Mouse (Mus musculus): ENCODE results near the gene Gsto2. TPM values are rescaled to one million over a fixed set of nuclear protein-coding genes. Genes with fewer than 3 reads are reported as not detected.

Gsto2 gene
- polyA plus RNA-seq, 1 experiment, result 5.7 TPM

DNA sequence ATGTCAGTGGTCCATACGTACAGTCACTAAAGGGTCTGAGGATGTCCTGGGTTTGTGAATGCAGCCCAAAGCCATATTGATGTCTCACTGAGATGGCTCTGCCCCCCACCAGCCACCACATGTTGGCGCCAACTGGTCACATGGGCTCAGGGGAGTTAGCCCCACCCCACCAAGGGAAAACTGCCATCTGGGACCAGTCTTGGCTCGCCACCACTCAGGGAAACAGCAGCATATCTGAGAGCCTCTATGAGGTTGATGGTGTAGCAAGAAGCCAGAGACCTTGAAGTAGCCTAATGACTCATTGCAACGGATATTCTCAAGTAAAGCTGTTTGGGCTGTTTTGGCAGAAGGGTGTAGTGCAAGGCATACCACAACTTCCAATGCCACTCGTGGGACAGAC lies 41.3 kb upstream of the Gsto2 start:
- no peaks in the 10 kb centered on the region for H3K36me3 ChIP-seq (ENCODE audit: control insufficient read depth, insufficient read depth)
- H3K4me2 ChIP-seq (ENCODE audit: low read depth), result no peak overlapping the region
- no peaks in the 10 kb centered on the region for H3K79me2 ChIP-seq (ENCODE audit: control insufficient read depth, insufficient read depth)
- H3ac ChIP-seq (ENCODE audit: control insufficient read depth, insufficient read length), result no peak overlapping the region
- peak; percentile 50 for TF ChIP-seq USF1 (IDR thresholded peaks at IDR 0.05; ENCODE audit: low read depth)
- TF ChIP-seq MAX (IDR thresholded peaks at IDR 0.05; ENCODE audit: low read depth), result no peak
- no peak for TF ChIP-seq TCF3 (IDR thresholded peaks at IDR 0.05; ENCODE audit: insufficient read length, low read depth)
- H3K4me3 ChIP-seq, result no peak overlapping the region
- no peaks in the 10 kb centered on the region for H3K27me3 ChIP-seq (ENCODE audit: control insufficient read depth, insufficient read depth, insufficient read length)

DNA sequence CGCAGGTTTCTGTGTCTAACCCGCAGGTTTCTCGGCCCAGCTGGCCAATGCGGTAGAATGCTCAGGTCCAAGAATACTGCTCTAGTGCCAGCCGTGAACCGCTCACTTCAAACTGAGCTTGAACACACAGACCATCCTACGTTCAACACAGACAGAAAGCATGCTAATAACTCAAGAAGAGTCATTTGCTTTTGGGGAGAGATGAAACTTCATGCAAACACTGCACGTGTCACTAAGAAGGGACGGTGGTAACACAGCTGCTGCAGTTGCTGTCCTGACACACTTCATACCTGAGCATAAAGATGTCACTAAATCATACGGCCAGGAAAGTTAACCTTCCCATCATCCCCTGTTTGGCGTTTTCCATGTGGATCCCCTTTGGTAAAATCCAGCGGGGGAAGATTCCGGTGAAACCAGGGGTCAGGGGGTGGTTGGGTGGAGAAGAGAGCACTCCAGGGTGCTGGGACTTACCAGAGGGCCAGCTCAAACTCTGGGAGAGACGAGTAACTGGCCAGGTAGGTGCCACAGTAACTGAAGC lies 35.4 kb upstream of the Gsto2 start:
- Histone ChIP-seq H3K4me2 (ENCODE audit: low read depth) (no peak overlapping the region), H3ac (ENCODE audit: control insufficient read depth, insufficient read length) (no peak overlapping the region), H3K27me3 (ENCODE audit: control insufficient read depth, insufficient read depth, insufficient read length) (no peaks in the 10 kb centered on the region), H3K36me3 (ENCODE audit: control insufficient read depth, insufficient read depth) (no peaks in the 10 kb centered on the region), H3K4me3 (no peak overlapping the region), H3K79me2 (ENCODE audit: control insufficient read depth, insufficient read depth) (no peaks in the 10 kb centered on the region)
- TF ChIP-seq E2F4 (IDR thresholded peaks at IDR 0.05; ENCODE audit: insufficient read depth), result no peak
- TF ChIP-seq MAX (IDR thresholded peaks at IDR 0.05; ENCODE audit: low read depth), result no peak
- TF ChIP-seq CEBPB (IDR thresholded peaks at IDR 0.05; ENCODE audit: insufficient read depth, poor library complexity, severe bottlenecking), result no peak
- TF ChIP-seq MYOD1 (IDR thresholded peaks at IDR 0.05; ENCODE audit: control insufficient read depth in 1 of 3, insufficient read length in 2 of 3, low read depth in 2 of 3), result no peak
- no peak for TF ChIP-seq TCF3 (IDR thresholded peaks at IDR 0.05; ENCODE audit: insufficient read length, low read depth)
- no peak for TF ChIP-seq USF1 (IDR thresholded peaks at IDR 0.05; ENCODE audit: low read depth)
- TF ChIP-seq TCF12 (IDR thresholded peaks at IDR 0.05; ENCODE audit: insufficient read depth, poor library complexity, severe bottlenecking), result no peak
- no peak for TF ChIP-seq MYOG (IDR thresholded peaks at IDR 0.05; ENCODE audit: control insufficient read depth in 1 of 3, insufficient read depth in 1 of 3, insufficient read length in 2 of 3, low read depth in 2 of 3)

DNA sequence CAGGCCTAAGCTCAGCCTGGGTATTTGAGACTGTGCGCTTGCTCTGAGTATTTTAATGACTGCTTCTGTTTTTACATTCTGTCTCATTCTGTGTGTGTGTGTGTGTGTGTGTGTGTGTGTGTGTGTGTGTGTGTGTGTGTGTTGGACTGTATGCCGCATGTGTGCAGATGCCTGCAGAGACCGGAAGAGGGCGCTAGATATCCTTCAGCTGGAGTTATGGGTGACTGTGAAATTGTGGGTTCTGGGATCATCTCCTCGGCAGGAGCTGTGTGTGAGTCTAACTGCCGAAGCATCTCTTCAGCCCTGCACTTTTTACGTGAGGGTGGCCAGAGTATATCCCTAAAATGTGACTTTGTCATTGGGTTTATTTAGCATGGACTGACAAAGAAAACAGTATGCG lies 34.2 kb upstream of the Gsto2 start:
- Histone ChIP-seq H3K36me3 (ENCODE audit: control insufficient read depth, insufficient read depth) (no peaks in the 10 kb centered on the region), H3ac (ENCODE audit: control insufficient read depth, insufficient read length) (no peak overlapping the region), H3K79me2 (ENCODE audit: control insufficient read depth, insufficient read depth) (no peaks in the 10 kb centered on the region), H3K4me2 (ENCODE audit: low read depth) (no peak overlapping the region), H3K4me3 (no peak overlapping the region), H3K27me3 (ENCODE audit: control insufficient read depth, insufficient read depth, insufficient read length) (no peaks in the 10 kb centered on the region)
- TF ChIP-seq POLR2AphosphoS2 (IDR thresholded peaks at IDR 0.05; ENCODE audit: insufficient read length, low read depth), result no peak
- no peak for TF ChIP-seq MYOG (IDR thresholded peaks at IDR 0.05; ENCODE audit: control insufficient read depth in 1 of 3, insufficient read depth in 1 of 3, insufficient read length in 2 of 3, low read depth in 2 of 3)
- no peak for TF ChIP-seq MAX (IDR thresholded peaks at IDR 0.05; ENCODE audit: low read depth)
- TF ChIP-seq CEBPB (IDR thresholded peaks at IDR 0.05; ENCODE audit: insufficient read depth, poor library complexity, severe bottlenecking), result no peak
- no peak for TF ChIP-seq USF1 (IDR thresholded peaks at IDR 0.05; ENCODE audit: low read depth)
- no peak for TF ChIP-seq TCF3 (IDR thresholded peaks at IDR 0.05; ENCODE audit: insufficient read length, low read depth)
- TF ChIP-seq SRF (IDR thresholded peaks at IDR 0.05; ENCODE audit: control insufficient read depth, insufficient read length, low read depth), result no peak
- no peak for TF ChIP-seq MYOD1 (IDR thresholded peaks at IDR 0.05; ENCODE audit: control insufficient read depth in 1 of 3, insufficient read length in 2 of 3, low read depth in 2 of 3)
- TF ChIP-seq POLR2A (IDR thresholded peaks at IDR 0.05; ENCODE audit: insufficient read length, low read depth), result no peak
- no peak for TF ChIP-seq TCF12 (IDR thresholded peaks at IDR 0.05; ENCODE audit: insufficient read depth, poor library complexity, severe bottlenecking)
- no peak for TF ChIP-seq E2F4 (IDR thresholded peaks at IDR 0.05; ENCODE audit: insufficient read depth)
- TF ChIP-seq REST (IDR thresholded peaks at IDR 0.05; ENCODE audit: insufficient read depth, insufficient read length), result no peak

DNA sequence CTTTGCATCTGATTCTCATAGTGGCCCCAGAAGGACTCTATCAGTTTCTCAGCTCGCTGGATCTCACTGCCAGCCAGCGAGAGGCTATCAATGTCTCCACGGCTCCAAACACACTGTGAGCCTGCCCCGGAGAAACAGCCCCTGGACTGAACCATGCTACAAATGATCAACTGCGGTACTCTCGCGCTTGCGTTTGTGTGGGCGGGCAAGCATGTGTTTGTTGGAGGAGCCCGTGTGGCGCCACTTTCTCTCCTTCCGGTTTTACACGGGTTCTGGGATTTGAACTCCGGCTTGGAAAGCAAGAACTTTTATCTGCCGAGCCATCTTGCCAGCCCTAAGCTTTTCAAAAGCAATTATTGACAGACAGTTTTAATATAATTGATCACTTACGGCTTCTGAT lies 33.0 kb upstream of the Gsto2 start:
- Histone ChIP-seq H3K4me2 (ENCODE audit: low read depth) (no peak overlapping the region), H3K4me3 (no peak overlapping the region), H3K27me3 (ENCODE audit: control insufficient read depth, insufficient read depth, insufficient read length) (no peaks in the 10 kb centered on the region), H3ac (ENCODE audit: control insufficient read depth, insufficient read length) (no peak overlapping the region), H3K36me3 (ENCODE audit: control insufficient read depth, insufficient read depth) (no peaks in the 10 kb centered on the region), H3K79me2 (ENCODE audit: control insufficient read depth, insufficient read depth) (no peaks in the 10 kb centered on the region)
- no peak for TF ChIP-seq SRF (IDR thresholded peaks at IDR 0.05; ENCODE audit: control insufficient read depth, insufficient read length, low read depth)
- TF ChIP-seq POLR2A (IDR thresholded peaks at IDR 0.05; ENCODE audit: insufficient read length, low read depth), result no peak
- TF ChIP-seq POLR2AphosphoS2 (IDR thresholded peaks at IDR 0.05; ENCODE audit: insufficient read length, low read depth), result no peak
- TF ChIP-seq MYOG (IDR thresholded peaks at IDR 0.05; ENCODE audit: control insufficient read depth in 1 of 3, insufficient read depth in 1 of 3, insufficient read length in 2 of 3, low read depth in 2 of 3), result no peak
- no peak for TF ChIP-seq MYOD1 (IDR thresholded peaks at IDR 0.05; ENCODE audit: control insufficient read depth in 1 of 3, insufficient read length in 2 of 3, low read depth in 2 of 3)
- no peak for TF ChIP-seq REST (IDR thresholded peaks at IDR 0.05; ENCODE audit: insufficient read depth, insufficient read length)
- no peak for TF ChIP-seq USF1 (IDR thresholded peaks at IDR 0.05; ENCODE audit: low read depth)
- TF ChIP-seq TCF3 (IDR thresholded peaks at IDR 0.05; ENCODE audit: insufficient read length, low read depth), result no peak
- TF ChIP-seq MAX (IDR thresholded peaks at IDR 0.05; ENCODE audit: low read depth), result no peak
- TF ChIP-seq CEBPB (IDR thresholded peaks at IDR 0.05; ENCODE audit: insufficient read depth, poor library complexity, severe bottlenecking), result no peak

DNA sequence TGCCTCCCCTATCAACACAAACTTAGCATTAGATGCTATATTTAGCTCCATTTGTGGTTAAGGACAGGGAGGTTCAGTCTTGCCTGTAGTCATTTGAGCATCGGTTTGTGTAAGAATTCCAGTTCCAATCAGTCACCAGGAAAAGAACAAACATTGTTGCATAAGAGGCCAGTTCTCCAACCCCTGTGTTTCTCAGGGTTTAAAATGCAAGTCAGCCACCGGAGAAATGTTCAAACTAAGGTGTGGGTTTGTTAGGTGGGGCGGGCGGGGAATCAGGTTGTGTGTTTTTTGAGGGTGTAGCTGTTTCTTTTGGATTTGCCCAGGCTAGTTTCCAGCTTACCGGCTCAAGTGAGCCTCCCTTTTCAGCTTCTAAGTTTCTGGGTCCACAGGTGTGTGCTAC lies 30.7 kb upstream of the Gsto2 start:
- H3K4me3 ChIP-seq, result no peak overlapping the region
- TF ChIP-seq MAX (IDR thresholded peaks at IDR 0.05; ENCODE audit: low read depth) (no peak), POLR2A (IDR thresholded peaks at IDR 0.05; ENCODE audit: insufficient read length, low read depth) (no peak), SRF (IDR thresholded peaks at IDR 0.05; ENCODE audit: control insufficient read depth, insufficient read length, low read depth) (no peak), REST (IDR thresholded peaks at IDR 0.05; ENCODE audit: insufficient read depth, insufficient read length) (no peak), USF1 (IDR thresholded peaks at IDR 0.05; ENCODE audit: low read depth) (no peak)
- H3K4me2 ChIP-seq (ENCODE audit: low read depth), result no peak overlapping the region
- no peaks in the 10 kb centered on the region for H3K36me3 ChIP-seq (ENCODE audit: control insufficient read depth, insufficient read depth)
- no peaks in the 10 kb centered on the region for H3K79me2 ChIP-seq (ENCODE audit: control insufficient read depth, insufficient read depth)
- H3K27me3 ChIP-seq (ENCODE audit: control insufficient read depth, insufficient read depth, insufficient read length), result no peaks in the 10 kb centered on the region
- H3ac ChIP-seq (ENCODE audit: control insufficient read depth, insufficient read length), result no peak overlapping the region

Measured in myocyte (in vitro differentiated cells).